Mouse (Mus musculus): ENCODE measurements at regions not wholly inside any gene's neighbourhood (a gene's known extent, or its start where the extent isn't known, plus 50 kb on each side); places are given as distances from the start of the nearest gene placed in this dataset.

- no peak overlapping the region for H3K27ac ChIP-seq (ENCODE audit: insufficient read depth, low read length)
- H3K4me1 ChIP-seq (ENCODE audit: control insufficient read depth, insufficient read depth, low read length): no peaks in the 10 kb centered on the region
- TF ChIP-seq POLR2A (IDR thresholded peaks at IDR 0.05; ENCODE audit: low read depth, low read length) (no peak), CTCF (IDR thresholded peaks at IDR 0.05; ENCODE audit: borderline replicate concordance, insufficient read depth, low read length) (no peak)
- H3K4me3 ChIP-seq (ENCODE audit: insufficient read depth, low read length): no peak overlapping the region
Measured at GRCm38 (mm10) chr2:138123331-138123730, 133.0 kb upstream of the Btbd3 start.

GRCm38 (mm10) chr2:138120868-138121267, 135.5 kb upstream of the Btbd3 start:
- H3K4me1 ChIP-seq (ENCODE audit: control insufficient read depth, insufficient read depth, low read length): no peaks in the 10 kb centered on the region
- TF ChIP-seq CTCF (IDR thresholded peaks at IDR 0.05; ENCODE audit: borderline replicate concordance, insufficient read depth, low read length): no peak
- TF ChIP-seq POLR2A (IDR thresholded peaks at IDR 0.05; ENCODE audit: low read depth, low read length): no peak
- H3K4me3 ChIP-seq (ENCODE audit: insufficient read depth, low read length): no peak overlapping the region
- no peak overlapping the region for H3K27ac ChIP-seq (ENCODE audit: insufficient read depth, low read length)

- Histone ChIP-seq H3K4me3 (ENCODE audit: insufficient read depth, low read length) (no peak overlapping the region), H3K27ac (ENCODE audit: insufficient read depth, low read length) (no peak overlapping the region; the same call in 1 of the 2 replicates), H3K4me1 (ENCODE audit: control insufficient read depth, insufficient read depth, low read length) (no peaks in the 10 kb centered on the region)
- TF ChIP-seq POLR2A (IDR thresholded peaks at IDR 0.05; ENCODE audit: low read depth, low read length): no peak
- no peak for TF ChIP-seq CTCF (IDR thresholded peaks at IDR 0.05; ENCODE audit: borderline replicate concordance, insufficient read depth, low read length)
Measured at GRCm38 (mm10) chr2:138120131-138120530, 136.2 kb upstream of the Btbd3 start.

GRCm38 (mm10) chr2:138099777-138100176, 156.6 kb upstream of the Btbd3 start:
- H3K27ac ChIP-seq (ENCODE audit: insufficient read depth, low read length): no peak overlapping the region
- H3K4me1 ChIP-seq (ENCODE audit: control insufficient read depth, insufficient read depth, low read length): peaks cover 3% of the 10 kb centered on the region; the same call in 1 of the 2 replicates
- no peak overlapping the region for H3K4me3 ChIP-seq (ENCODE audit: insufficient read depth, low read length)
- TF ChIP-seq CTCF (IDR thresholded peaks at IDR 0.05; ENCODE audit: borderline replicate concordance, insufficient read depth, low read length) (no peak), POLR2A (IDR thresholded peaks at IDR 0.05; ENCODE audit: low read depth, low read length) (no peak)

- H3K4me3 ChIP-seq (ENCODE audit: insufficient read depth, low read length): no peak overlapping the region
Measured at GRCm38 (mm10) chr2:138085390-138085789, 171.0 kb upstream of the Btbd3 start.

GRCm38 (mm10) chr2:138084564-138085283, 171.6 kb upstream of the Btbd3 start:
- Histone ChIP-seq H3K27ac (ENCODE audit: insufficient read depth, low read length) (no peak overlapping the region), H3K4me1 (ENCODE audit: control insufficient read depth, insufficient read depth, low read length) (no peaks in the 10 kb centered on the region), H3K4me3 (ENCODE audit: insufficient read depth, low read length) (no peak overlapping the region)
- TF ChIP-seq POLR2A (IDR thresholded peaks at IDR 0.05; ENCODE audit: low read depth, low read length): no peak
- no peak for TF ChIP-seq CTCF (IDR thresholded peaks at IDR 0.05; ENCODE audit: borderline replicate concordance, insufficient read depth, low read length)

More at GRCm38 (mm10) chr2:138085390-138085789, 171.0 kb upstream of the Btbd3 start:
- Histone ChIP-seq H3K27ac (ENCODE audit: insufficient read depth, low read length) (no peak overlapping the region), H3K4me1 (ENCODE audit: control insufficient read depth, insufficient read depth, low read length) (no peaks in the 10 kb centered on the region)
- TF ChIP-seq POLR2A (IDR thresholded peaks at IDR 0.05; ENCODE audit: low read depth, low read length): no peak
- TF ChIP-seq CTCF (IDR thresholded peaks at IDR 0.05; ENCODE audit: borderline replicate concordance, insufficient read depth, low read length): no peak

- Histone ChIP-seq H3K4me3 (ENCODE audit: insufficient read depth, low read length) (no peak overlapping the region), H3K4me1 (ENCODE audit: control insufficient read depth, insufficient read depth, low read length) (no peaks in the 10 kb centered on the region), H3K27ac (ENCODE audit: insufficient read depth, low read length) (no peak overlapping the region)
- no peak for TF ChIP-seq POLR2A (IDR thresholded peaks at IDR 0.05; ENCODE audit: low read depth, low read length)
- no peak for TF ChIP-seq CTCF (IDR thresholded peaks at IDR 0.05; ENCODE audit: borderline replicate concordance, insufficient read depth, low read length)
Measured at GRCm38 (mm10) chr2:138074020-138074613, 182.2 kb upstream of the Btbd3 start.

- no peak for TF ChIP-seq POLR2A (IDR thresholded peaks at IDR 0.05; ENCODE audit: low read depth, low read length)
- no peaks in the 10 kb centered on the region for H3K4me1 ChIP-seq (ENCODE audit: control insufficient read depth, insufficient read depth, low read length)
- H3K4me3 ChIP-seq (ENCODE audit: insufficient read depth, low read length): no peak overlapping the region
- no peak overlapping the region for H3K27ac ChIP-seq (ENCODE audit: insufficient read depth, low read length)
Measured at GRCm38 (mm10) chr2:138072165-138072728, 184.1 kb upstream of the Btbd3 start.

- Histone ChIP-seq H3K27ac (ENCODE audit: insufficient read depth, low read length) (no peak overlapping the region), H3K4me1 (ENCODE audit: control insufficient read depth, insufficient read depth, low read length) (no peaks in the 10 kb centered on the region), H3K4me3 (ENCODE audit: insufficient read depth, low read length) (no peak overlapping the region)
- TF ChIP-seq CTCF (IDR thresholded peaks at IDR 0.05; ENCODE audit: borderline replicate concordance, insufficient read depth, low read length): no peak
- TF ChIP-seq POLR2A (IDR thresholded peaks at IDR 0.05; ENCODE audit: low read depth, low read length): no peak
Measured at GRCm38 (mm10) chr2:138053081-138053480, 203.3 kb upstream of the Btbd3 start.

- Histone ChIP-seq H3K4me1 (ENCODE audit: control insufficient read depth, insufficient read depth, low read length) (no peaks in the 10 kb centered on the region), H3K4me3 (ENCODE audit: insufficient read depth, low read length) (no peak overlapping the region), H3K27ac (ENCODE audit: insufficient read depth, low read length) (no peak overlapping the region)
- TF ChIP-seq CTCF (IDR thresholded peaks at IDR 0.05; ENCODE audit: borderline replicate concordance, insufficient read depth, low read length): no peak
- TF ChIP-seq POLR2A (IDR thresholded peaks at IDR 0.05; ENCODE audit: low read depth, low read length): no peak
Measured at GRCm38 (mm10) chr2:138048341-138048740, 208.0 kb upstream of the Btbd3 start.

All from embryonic fibroblast, embryonic 13.5 days (primary cell).